Mouse (Mus musculus) brain, embryonic 14.5 days (tissue): ENCODE data around the gene Suclg1.

Experiments
- CTCF ChIP-seq: fragments of 200-500 bp; IDR thresholded peaks from 2 replicates; pipeline ENCODE4 v1.5.1; 2012; ENCODE audit warnings: inconsistent platforms, mild to moderate bottlenecking, moderate library complexity, borderline replicate concordance; ENCODE audit not compliant: insufficient read depth, insufficient read length; ENCODE audit errors: extremely low read depth
- POLR2A ChIP-seq: fragments of 200-500 bp; IDR thresholded peaks from 2 replicates; pipeline ENCODE4 v1.6.1; 2012; ENCODE audit warnings: mild to moderate bottlenecking, inconsistent platforms, borderline replicate concordance; ENCODE audit not compliant: poor library complexity, insufficient read depth, insufficient read length, severe bottlenecking; ENCODE audit errors: extremely low read depth

GRCm38 (mm10) chr6:73253584-73253983 is 5.4 kb downstream of the Suclg1 start:
- TF ChIP-seq CTCF (no peak), POLR2A (no peak)
